Mouse (Mus musculus) stomach, postnatal 0 days (tissue): Measurements from ENCODE around the gene Sptan1. TPM values are rescaled to one million over a fixed set of nuclear protein-coding genes. Genes with fewer than 3 reads are reported as not detected.
A peak's percentile ranks its signal among the peaks of the same experiment; 100 is the strongest.

Experiments used
- ATAC-seq: fragments of 200-750 bp; cut with Nextera tagmentation; 2 replicates; pipeline ENCODE4 v1.8.0; 2017; ENCODE audit not compliant: low FRiP score, low TSS enrichment
- DNase-seq: peaks from one replicate; pipeline ENCODE4 v3.0.0-alpha.2; 2016; ENCODE audit warnings: low spot score
- H3K27ac ChIP-seq: fragments of 300-500 bp; sonication (generic); replicated peaks from 2 replicates; pipeline ENCODE4 v1.5.1; 2014; ENCODE audit warnings: mild to moderate bottlenecking, control low read depth
- H3K27me3 ChIP-seq: fragments of 300-500 bp; sonication (generic); 2 replicates; pipeline ENCODE4 v1.6.1; 2014; ENCODE audit warnings: low read length; ENCODE audit not compliant: control insufficient read depth, insufficient read depth
- H3K36me3 ChIP-seq: fragments of 300-500 bp; sonication (generic); 2 replicates; pipeline ENCODE4 v1.6.1; 2014; ENCODE audit warnings: low read length, mixed read lengths; ENCODE audit not compliant: control insufficient read depth, insufficient read depth
- H3K4me1 ChIP-seq: fragments of 300-500 bp; sonication (generic); replicated peaks from 2 replicates; pipeline ENCODE4 v1.6.1; 2014; ENCODE audit warnings: antibody characterized with exemption; ENCODE audit not compliant: control insufficient read depth, insufficient read depth
- H3K4me2 ChIP-seq: fragments of 300-500 bp; sonication (generic); replicated peaks from 2 replicates; pipeline ENCODE4 v1.6.1; 2014; ENCODE audit warnings: low read depth, mild to moderate bottlenecking, control low read depth, moderate library complexity
- H3K4me3 ChIP-seq: fragments of 300-500 bp; sonication (generic); 2 replicates; pipeline ENCODE4 v1.5.1; 2014; ENCODE audit warnings: low read depth, low read length, control low read depth
- H3K9ac ChIP-seq: fragments of 300-500 bp; sonication (generic); 2 replicates; pipeline ENCODE4 v1.6.1; 2014; ENCODE audit warnings: mild to moderate bottlenecking, low read length, control low read depth, mixed read lengths
- H3K9me3 ChIP-seq: fragments of 300-500 bp; sonication (generic); 2 replicates; pipeline ENCODE4 v1.6.1; 2016; ENCODE audit warnings: low read length; ENCODE audit not compliant: control insufficient read depth
- CTCF ChIP-seq: IDR thresholded peaks from 2 replicates; pipeline ENCODE4 v1.5.1; 2016; ENCODE audit warnings: antibody characterized with exemption, low read depth, mild to moderate bottlenecking, moderate library complexity
- EP300 ChIP-seq: optimal IDR thresholded peaks from 2 replicates; pipeline ENCODE3; 2016; ENCODE audit warnings: antibody characterized with exemption
- WGBS: fragments of 180-500 bp; shearing (Covaris S2); extraction: QIAGEN DNeasy Blood & Tissue Kit; methylation state at CpG from one replicate; pipeline ENCODE4 v1.1.7; 2014; 5-methylcytosine and 5-hydroxymethylcytosine counted together
- polyA plus RNA-seq: library from polyadenylated mRNA; unstranded; fragments of >200 nt; fragmentation: Nextera tagmentation; extraction: Ambion mirVana; gene quantifications from 2 replicates; pipeline ENCODE4 v1.2.1, GENCODE M21; 2015

Gene Sptan1
- polyA plus RNA-seq, 1 experiment from 2014 or later, result 44.2 TPM

DNA sequence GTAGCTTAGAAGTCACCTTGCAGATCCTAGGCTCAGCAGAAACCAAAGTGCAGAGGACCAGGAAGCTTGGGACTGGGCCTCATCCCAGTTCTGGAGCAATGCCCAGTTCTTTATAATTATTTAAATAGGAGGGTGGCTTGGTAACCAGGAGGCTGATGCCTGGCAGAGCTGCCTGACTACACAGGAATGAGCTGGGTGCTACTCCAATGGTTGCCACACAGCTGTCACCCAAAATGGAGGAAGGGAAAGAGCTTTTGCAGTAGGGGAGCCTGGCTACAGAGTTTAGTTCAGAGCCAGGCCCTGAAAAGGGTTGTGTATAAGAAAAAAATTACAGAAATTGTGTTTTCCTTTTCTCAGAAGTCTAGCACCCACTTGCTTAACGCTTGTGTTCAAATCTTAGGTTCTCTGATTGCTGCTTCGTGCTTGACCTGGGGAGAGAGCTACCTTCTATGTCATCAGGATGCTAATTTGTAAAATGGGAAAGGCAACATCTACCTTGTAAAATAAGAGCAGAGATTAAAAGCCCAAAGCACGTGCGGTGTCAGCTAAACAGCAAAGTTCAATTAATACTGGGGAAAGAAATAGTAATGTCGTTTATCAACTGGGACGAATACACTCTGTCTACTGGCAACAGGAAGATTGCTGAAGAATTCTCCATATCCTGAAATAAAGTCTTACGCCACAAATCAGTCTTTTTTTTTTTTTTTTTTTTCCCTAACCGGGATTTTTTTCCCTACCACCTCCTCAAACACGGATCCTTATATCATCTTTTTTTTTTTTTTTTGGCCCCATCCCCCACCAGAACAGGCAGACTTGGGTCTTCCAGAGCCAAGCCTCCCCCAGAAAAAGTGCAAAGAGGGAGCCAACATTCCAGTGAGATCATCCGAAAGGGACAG lies 758 bp upstream of the Sptan1 start:
- peak; percentile 73 for DNase-seq
- TF ChIP-seq CTCF (no peak), EP300 (no peak)
- peak; percentile 47 for ATAC-seq
- peak overlapping the region; percentile 73 for H3K4me2 ChIP-seq
- H3K27me3 ChIP-seq, result no peaks in the 10 kb centered on the region
- H3K4me1 ChIP-seq, result peaks cover 9% of the 10 kb centered on the region
- 7% methylated on average over 10 of the region's 10 CpGs for WGBS
- H3K9me3 ChIP-seq, result no peaks in the 10 kb centered on the region
- peak overlapping the region; percentile 98 for H3K9ac ChIP-seq
- peak overlapping the region; percentile 95 for H3K27ac ChIP-seq
- peak overlapping the region; percentile 100 for H3K4me3 ChIP-seq
- H3K36me3 ChIP-seq, result 0 out of 2 replicates have a peak, but pooled peaks cover 4% of the 10 kb centered on the region

DNA sequence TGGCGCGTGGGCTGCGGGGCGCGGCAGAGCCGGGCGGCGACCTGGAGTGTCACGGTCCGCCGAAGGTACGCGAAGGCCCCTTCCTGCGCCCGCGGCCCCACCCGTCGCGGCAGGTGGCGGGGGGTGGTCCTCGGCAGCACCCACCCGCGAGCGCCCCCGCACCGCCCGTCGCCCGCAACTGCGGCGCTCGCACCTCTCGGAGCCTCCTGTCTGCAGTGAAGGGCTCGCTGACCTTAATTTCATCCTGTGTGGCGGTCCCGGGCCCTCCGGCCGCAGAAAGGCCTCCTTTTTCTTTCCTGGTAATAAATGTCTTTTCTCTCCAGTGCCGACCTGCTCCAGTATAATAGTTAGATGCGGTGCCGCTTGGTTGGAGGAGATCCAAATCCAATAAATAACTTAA lies 546 bp downstream of the Sptan1 start:
- H3K27me3 ChIP-seq, result no peaks in the 10 kb centered on the region
- no peak; the same call in 1 of the 2 replicates for TF ChIP-seq CTCF
- TF ChIP-seq EP300, result peak; percentile 26
- under 1% methylated on average over 18 of the region's 41 CpGs for WGBS
- H3K4me2 ChIP-seq, result peak overlapping the region; percentile 73
- H3K27ac ChIP-seq, result peak overlapping the region; percentile 95
- peak overlapping the region; percentile 98 for H3K9ac ChIP-seq
- H3K4me1 ChIP-seq, result peaks cover 9% of the 10 kb centered on the region
- ATAC-seq (no peak), DNase-seq (peak; percentile 42)
- 0 out of 2 replicates have a peak, but pooled peaks cover 4% of the 10 kb centered on the region for H3K36me3 ChIP-seq
- no peaks in the 10 kb centered on the region for H3K9me3 ChIP-seq
- H3K4me3 ChIP-seq, result peak overlapping the region; percentile 100

DNA sequence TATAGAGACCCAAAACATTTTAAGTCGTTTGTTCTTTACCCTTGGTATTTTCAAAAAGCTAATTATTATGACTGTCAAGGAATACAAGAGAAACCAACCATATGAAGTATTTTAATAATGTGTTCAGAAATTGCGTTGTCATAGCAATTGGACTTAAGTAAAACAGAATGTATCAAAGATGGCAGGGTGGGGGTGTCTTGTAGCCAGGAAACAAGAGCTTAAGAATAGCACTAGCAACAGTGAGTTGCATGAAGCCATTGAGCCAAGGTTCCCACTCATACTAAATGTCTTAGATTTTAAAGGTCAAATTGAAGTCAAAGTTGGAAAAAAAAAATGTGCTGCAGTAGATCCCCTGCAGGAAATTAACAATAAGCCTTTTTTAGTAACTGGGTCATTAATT lies 1.5 kb downstream of the Sptan1 start:
- H3K9me3 ChIP-seq, result no peaks in the 10 kb centered on the region
- H3K27me3 ChIP-seq, result no peaks in the 10 kb centered on the region
- DNase-seq (no peak), ATAC-seq (no peak)
- H3K4me1 ChIP-seq, result peaks cover 9% of the 10 kb centered on the region
- 54% methylated on average over 2 of the region's 2 CpGs for WGBS
- peak overlapping the region; percentile 100 for H3K4me3 ChIP-seq
- 0 out of 2 replicates have a peak, but pooled peaks cover 4% of the 10 kb centered on the region for H3K36me3 ChIP-seq
- H3K9ac ChIP-seq, result 0 out of 2 replicates have a peak overlapping the region, but pooled peaks have one; percentile 27
- peak overlapping the region; percentile 73 for H3K4me2 ChIP-seq
- H3K27ac ChIP-seq, result no peak overlapping the region
- TF ChIP-seq EP300, result no peak
- TF ChIP-seq CTCF, result no peak

DNA sequence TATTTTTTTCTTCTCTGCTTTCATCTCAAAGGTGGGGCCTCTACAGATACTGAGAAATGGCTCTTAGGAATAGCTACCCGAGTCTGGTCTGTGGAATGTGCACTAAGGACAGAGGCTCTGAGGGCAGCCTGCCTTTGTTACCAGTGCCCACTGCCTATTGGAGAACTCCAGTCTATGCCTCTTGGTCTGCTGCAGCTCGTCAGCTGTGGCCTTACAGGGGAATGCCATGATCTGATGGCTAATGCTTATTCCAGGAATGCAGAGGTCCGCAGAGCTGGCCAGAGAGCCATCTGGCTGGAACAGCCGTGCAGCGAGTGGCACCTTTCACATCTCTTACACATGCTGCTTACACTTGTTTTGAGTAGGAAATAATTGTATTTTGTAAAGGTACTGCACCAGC lies 2.4 kb downstream of the Sptan1 start:
- Histone ChIP-seq H3K36me3 (0 out of 2 replicates have a peak, but pooled peaks cover 4% of the 10 kb centered on the region), H3K4me3 (no peak overlapping the region), H3K27me3 (no peaks in the 10 kb centered on the region), H3K4me2 (peak overlapping the region; percentile 73; the same call in 1 of the 2 replicates), H3K9ac (peak overlapping the region; percentile 23; the same call in 1 of the 2 replicates), H3K4me1 (peaks cover 9% of the 10 kb centered on the region), H3K27ac (no peak overlapping the region), H3K9me3 (no peaks in the 10 kb centered on the region)
- no peak for DNase-seq
- ATAC-seq, result no peak
- TF ChIP-seq EP300, result no peak
- no peak for TF ChIP-seq CTCF
- WGBS, result 50% methylated on average over 5 of the region's 5 CpGs

DNA sequence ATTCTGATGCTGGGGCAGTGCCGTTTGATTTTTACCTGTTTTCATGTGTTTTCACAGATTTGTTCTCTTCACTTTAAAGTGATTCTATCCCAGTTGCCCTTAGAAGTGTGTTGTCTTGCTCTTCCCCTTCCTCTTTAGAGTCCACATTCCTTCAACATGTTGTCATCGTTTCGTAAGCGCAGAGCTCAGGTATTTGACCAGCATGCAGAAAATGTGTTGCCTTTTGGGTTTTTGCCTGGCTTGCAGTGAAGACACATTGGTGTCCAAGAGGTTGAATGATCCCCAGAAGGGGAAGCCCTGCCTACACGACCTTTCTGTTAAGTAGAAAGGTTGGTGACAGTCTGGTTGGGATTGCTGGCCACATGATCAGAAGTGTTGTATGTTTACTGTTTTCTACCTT lies 3.3 kb downstream of the Sptan1 start:
- no peaks in the 10 kb centered on the region for H3K9me3 ChIP-seq
- 53% methylated on average over 5 of the region's 5 CpGs for WGBS
- 0 out of 2 replicates have a peak, but pooled peaks cover 4% of the 10 kb centered on the region for H3K36me3 ChIP-seq
- no peak for DNase-seq
- H3K4me3 ChIP-seq, result no peak overlapping the region
- no peak overlapping the region for H3K27ac ChIP-seq
- H3K4me2 ChIP-seq, result no peak overlapping the region
- TF ChIP-seq CTCF (no peak), EP300 (no peak)
- H3K27me3 ChIP-seq, result no peaks in the 10 kb centered on the region
- no peak for ATAC-seq
- H3K4me1 ChIP-seq, result peaks cover 9% of the 10 kb centered on the region
- no peak overlapping the region for H3K9ac ChIP-seq
